Mouse (Mus musculus): ENCODE data around the gene Mief2.

The Mief2 gene

GRCm38 (mm10) chr11:60719263-60719662 lies 8.9 kb upstream of the Mief2 start:
- no peak for DNase-seq

GRCm38 (mm10) chr11:60726601-60727391 lies 1.4 kb upstream of the Mief2 start, which contains the start of gene Flii:
Gene Flii, minus strand, starts transcription at chr11:60727263.
- peak; percentile 78 to 83 for DNase-seq

- DNase-seq = no peak
Observed at GRCm38 (mm10) chr11:60727392-60728140, 632 bp upstream of the Mief2 start.

- peak; percentile 78 to 82 for DNase-seq
Observed at GRCm38 (mm10) chr11:60729217-60729641, 1.0 kb downstream of the Mief2 start.

- peak; percentile 48 to 59 for DNase-seq
Observed at GRCm38 (mm10) chr11:60730169-60730568, 2.0 kb downstream of the Mief2 start.

- no peak for DNase-seq
Observed at GRCm38 (mm10) chr11:60731251-60731650, 3.1 kb downstream of the Mief2 start.

GRCm38 (mm10) chr11:60734206-60734605 lies 6.0 kb downstream of the Mief2 start:
- DNase-seq = no peak

- DNase-seq = no peak
Observed at GRCm38 (mm10) chr11:60735191-60735590, 7.0 kb downstream of the Mief2 start.

- no peak for DNase-seq
Observed at GRCm38 (mm10) chr11:60736491-60736890, 8.3 kb downstream of the Mief2 start.

GRCm38 (mm10) chr11:60737450-60737849 lies 9.3 kb downstream of the Mief2 start:
- no peak for DNase-seq

GRCm38 (mm10) chr11:60740321-60740720 lies 12.1 kb downstream of the Mief2 start:
- no peak for DNase-seq

- no peak for DNase-seq
Observed at GRCm38 (mm10) chr11:60755570-60755969, 27.4 kb downstream of the Mief2 start.

GRCm38 (mm10) chr11:60761681-60762080 lies 33.5 kb downstream of the Mief2 start:
- no peak for DNase-seq

GRCm38 (mm10) chr11:60766969-60767368 lies 38.8 kb downstream of the Mief2 start:
- no peak for DNase-seq

GRCm38 (mm10) chr11:60769322-60769721 lies 41.1 kb downstream of the Mief2 start:
- peak in 1 of 2 experiments; percentile 42 for DNase-seq

- DNase-seq = no peak
Observed at GRCm38 (mm10) chr11:60770776-60771175, 42.6 kb downstream of the Mief2 start.

- no peak for DNase-seq
Observed at GRCm38 (mm10) chr11:60772161-60772560, 44.0 kb downstream of the Mief2 start.

GRCm38 (mm10) chr11:60774158-60774689 lies 46.0 kb downstream of the Mief2 start:
- no peak for DNase-seq

- DNase-seq = no peak
Observed at GRCm38 (mm10) chr11:60774841-60775240, 46.6 kb downstream of the Mief2 start.

- no peak for DNase-seq
Observed at GRCm38 (mm10) chr11:60775578-60775977, 47.4 kb downstream of the Mief2 start.

GRCm38 (mm10) chr11:60776107-60776828 lies 48.1 kb downstream of the Mief2 start:
- DNase-seq = no peak

GRCm38 (mm10) chr11:60776829-60777740 lies 48.9 kb downstream of the Mief2 start, which contains the start of the genes Top3a and Smcr8:
Gene Top3a, minus strand, starts transcription at chr11:60777365.
Gene Smcr8, plus strand, starts transcription at chr11:60777524.
- peak; percentile 88 to 91 for DNase-seq
